Mouse (Mus musculus): Measurements from ENCODE around the gene Pax7. TPM values are rescaled to one million over a fixed set of nuclear protein-coding genes. Genes with fewer than 3 reads are reported as not detected.

Gene Pax7
- total RNA-seq, 2 experiments from 2014 or later, result 0.11 to 0.40 TPM

DNA sequence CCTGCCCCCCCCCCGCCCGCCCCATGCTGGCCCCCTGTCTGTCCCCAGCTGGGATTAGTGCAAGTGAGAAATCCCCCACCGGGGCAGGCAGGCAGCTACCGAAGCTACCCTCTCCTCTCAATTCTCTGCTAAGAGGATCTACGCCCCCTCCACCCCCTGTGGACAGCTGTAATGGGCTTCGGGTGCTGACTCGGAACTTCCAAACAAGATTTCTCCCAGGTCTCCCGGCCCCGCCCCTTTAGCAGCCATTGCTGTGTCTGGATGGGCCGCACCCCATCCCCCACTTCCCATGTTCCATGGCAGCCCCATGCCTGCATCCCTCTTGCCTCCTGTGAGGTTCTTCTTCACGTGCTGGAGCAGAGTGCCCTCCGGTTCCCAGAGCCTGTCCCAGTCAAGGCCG lies 76.4 kb downstream of the Pax7 start:
- DNase-seq (ENCODE audit: low spot score in 2 of 2), result no peak

GRCm38 (mm10) chr4:139754148-139754710 lies 79.1 kb downstream of the Pax7 start:
- DNase-seq (ENCODE audit: low spot score in 2 of 2), result no peak

DNA sequence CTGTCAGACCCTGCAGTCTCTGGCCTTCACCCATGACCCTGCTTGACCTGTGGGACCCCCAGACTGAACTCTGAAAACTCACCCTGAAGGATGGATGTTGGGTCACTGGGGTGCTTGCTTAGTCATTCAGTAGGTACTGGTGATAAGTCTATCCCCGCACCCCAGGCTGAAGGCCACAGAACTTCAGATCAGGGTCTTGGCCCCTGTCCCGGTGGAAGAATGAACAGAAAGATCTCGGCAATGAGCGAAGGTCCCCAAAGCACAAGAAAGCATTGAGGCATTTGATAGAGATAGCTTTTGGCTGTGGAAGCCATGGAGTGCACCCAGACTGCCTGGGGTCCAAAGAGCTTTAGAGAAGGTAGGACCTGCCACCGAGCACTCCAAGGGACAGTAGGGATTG lies 82.4 kb downstream of the Pax7 start:
- DNase-seq (ENCODE audit: low spot score in 2 of 2), result no peak

DNA sequence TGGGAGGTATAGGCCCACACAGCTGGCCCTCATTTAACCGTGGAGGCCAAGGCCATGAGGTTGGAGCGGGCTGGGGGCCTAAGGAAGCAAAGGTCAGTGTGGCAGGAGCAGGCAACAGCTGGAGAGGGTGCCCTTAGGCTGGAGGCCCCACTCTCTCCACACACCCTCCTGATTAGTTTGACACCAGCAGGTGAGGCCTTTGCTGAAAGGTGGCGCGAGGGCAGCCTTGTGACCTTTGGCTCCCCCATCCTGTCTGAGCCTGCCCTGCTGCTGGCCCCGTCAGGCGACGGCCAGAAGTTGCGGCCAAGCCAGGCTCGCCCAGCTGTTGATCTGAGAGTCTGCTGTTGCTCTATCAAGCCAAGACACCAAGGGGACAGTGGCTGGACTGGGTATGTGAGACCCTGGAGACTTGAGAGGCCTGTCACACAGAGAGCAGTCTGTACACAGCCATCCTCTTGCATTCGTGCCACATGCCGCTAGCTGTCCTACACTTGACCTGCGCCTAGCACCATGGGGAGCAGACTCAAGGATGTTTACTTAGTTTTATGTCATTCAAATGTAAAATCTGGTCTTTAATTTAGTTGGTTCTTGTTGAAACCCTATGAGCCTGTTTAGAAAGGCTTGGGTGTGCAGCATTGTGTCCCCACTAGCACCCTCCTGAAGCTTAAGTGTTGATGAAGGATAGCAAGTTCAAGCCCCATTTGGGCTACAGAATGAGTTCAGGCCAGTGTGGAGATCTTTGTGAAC lies 86.0 kb downstream of the Pax7 start:
- DNase-seq (ENCODE audit: low spot score in 2 of 2), result no peak

DNA sequence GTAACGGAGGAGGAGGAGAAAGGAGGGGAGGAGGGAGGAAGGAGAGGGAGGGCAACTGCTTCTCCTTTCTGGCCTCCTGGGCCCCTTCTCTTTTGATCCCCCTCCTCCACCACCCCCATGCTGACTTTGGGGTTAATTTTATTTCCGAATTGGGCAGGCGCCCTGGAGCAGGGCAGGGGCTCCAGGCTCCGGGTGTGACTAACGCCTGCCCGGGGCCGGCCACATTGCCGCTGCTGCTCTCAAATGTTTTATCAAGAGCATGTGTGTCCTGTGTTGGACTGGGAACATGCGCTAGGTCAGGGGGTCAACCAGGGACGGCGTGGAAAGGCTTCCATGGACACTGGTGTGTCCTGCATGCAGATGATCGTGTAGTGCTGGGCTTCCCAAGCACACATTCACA lies 87.2 kb downstream of the Pax7 start:
- DNase-seq (ENCODE audit: low spot score in 2 of 2), result no peak

- no peak for DNase-seq (ENCODE audit: low spot score in 2 of 2)
These were observed 88.4 kb downstream of the Pax7 start for GRCm38 (mm10) chr4:139744765-139745395.

- DNase-seq (ENCODE audit: low spot score in 2 of 2), result no peak
These were observed 89.7 kb downstream of the Pax7 start for GRCm38 (mm10) chr4:139743626-139744025.

GRCm38 (mm10) chr4:139737035-139737434 lies 96.3 kb downstream of the Pax7 start:
- no peak for DNase-seq (ENCODE audit: low spot score in 2 of 2)

DNA sequence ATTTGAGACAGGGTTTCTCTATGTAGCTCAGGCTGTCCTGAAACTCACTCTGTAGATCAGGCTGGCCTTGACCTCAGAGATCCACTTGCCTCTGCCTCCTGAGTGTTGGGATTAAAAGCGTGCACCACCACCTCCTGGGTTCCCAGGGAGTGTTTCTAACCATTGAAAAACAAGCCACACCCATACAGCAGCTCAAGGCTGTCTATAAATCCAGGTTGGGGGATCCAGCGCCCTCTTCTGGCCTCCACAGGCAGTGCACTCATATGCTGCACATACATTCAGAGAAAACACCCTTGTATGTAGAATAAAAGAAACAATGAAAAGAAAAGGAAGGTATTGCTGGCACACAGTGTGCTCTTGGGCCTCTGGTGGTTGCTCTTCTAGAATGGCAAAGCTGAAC lies 106.2 kb downstream of the Pax7 start:
- no peak for DNase-seq (ENCODE audit: low spot score in 2 of 2)

DNA sequence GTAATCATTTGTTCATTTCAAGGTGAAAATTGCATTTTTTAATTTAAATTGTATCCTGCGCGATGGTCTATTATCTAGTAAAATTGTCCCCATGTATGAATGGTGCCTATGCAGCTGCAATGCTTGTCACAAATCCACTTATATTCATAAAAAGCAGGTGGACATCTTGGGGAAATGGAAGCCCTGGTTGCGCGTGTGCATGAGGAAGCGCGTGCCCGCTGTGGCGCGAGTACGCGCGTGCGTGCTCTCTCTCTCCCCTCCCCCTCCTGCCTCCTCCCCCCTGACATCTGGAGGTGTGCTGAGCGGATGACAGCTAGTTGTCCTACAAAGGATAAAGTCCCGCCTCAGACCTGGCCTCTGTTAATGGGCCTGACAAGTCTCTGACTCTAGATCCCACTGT lies 107.9 kb downstream of the Pax7 start:
- DNase-seq (ENCODE audit: low spot score in 2 of 2), result no peak

GRCm38 (mm10) chr4:139724296-139724695 lies 109.0 kb downstream of the Pax7 start:
- DNase-seq (ENCODE audit: low spot score in 2 of 2), result no peak

- DNase-seq (ENCODE audit: low spot score in 2 of 2), result no peak
These were observed 114.3 kb downstream of the Pax7 start for GRCm38 (mm10) chr4:139718978-139719377.

GRCm38 (mm10) chr4:139716477-139717169 lies 116.7 kb downstream of the Pax7 start:
- peak in 1 of 2 experiments; percentile 32 for DNase-seq (ENCODE audit: low spot score in 2 of 2)

DNA sequence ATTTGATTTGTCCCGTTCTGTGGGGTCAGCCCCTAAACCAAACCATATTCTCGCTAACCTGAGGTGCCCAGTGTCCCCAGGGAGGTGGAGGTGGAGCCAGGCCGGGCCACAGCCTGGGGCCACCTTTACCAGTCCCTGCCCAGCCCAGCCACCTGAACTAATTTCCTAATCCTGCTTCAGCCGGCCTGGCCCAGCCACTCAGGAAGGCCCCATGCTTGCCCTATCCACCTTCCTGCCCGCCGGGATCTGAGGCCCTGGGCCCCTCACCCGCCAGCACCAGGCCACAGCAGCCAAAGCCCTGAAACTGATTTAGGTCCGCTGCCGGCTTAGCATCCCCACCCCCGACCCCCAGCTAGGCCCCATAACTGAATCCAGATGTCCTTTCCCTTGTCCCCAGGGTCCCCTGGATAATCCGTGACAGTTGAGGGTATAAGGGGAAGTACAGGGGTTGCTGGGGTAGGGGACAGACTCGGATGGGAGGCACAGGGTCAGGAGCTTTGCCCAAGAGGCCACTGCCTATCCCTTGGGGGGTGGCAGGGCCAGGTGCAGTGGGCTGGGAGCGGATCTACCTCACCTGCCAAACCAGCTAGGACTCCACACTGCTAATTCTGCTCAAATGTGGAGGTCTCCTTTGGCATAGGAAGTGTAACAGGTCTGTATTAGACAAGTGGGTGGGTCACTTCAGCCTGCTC lies 117.9 kb downstream of the Pax7 start:
- no peak for DNase-seq (ENCODE audit: low spot score in 2 of 2)

DNA sequence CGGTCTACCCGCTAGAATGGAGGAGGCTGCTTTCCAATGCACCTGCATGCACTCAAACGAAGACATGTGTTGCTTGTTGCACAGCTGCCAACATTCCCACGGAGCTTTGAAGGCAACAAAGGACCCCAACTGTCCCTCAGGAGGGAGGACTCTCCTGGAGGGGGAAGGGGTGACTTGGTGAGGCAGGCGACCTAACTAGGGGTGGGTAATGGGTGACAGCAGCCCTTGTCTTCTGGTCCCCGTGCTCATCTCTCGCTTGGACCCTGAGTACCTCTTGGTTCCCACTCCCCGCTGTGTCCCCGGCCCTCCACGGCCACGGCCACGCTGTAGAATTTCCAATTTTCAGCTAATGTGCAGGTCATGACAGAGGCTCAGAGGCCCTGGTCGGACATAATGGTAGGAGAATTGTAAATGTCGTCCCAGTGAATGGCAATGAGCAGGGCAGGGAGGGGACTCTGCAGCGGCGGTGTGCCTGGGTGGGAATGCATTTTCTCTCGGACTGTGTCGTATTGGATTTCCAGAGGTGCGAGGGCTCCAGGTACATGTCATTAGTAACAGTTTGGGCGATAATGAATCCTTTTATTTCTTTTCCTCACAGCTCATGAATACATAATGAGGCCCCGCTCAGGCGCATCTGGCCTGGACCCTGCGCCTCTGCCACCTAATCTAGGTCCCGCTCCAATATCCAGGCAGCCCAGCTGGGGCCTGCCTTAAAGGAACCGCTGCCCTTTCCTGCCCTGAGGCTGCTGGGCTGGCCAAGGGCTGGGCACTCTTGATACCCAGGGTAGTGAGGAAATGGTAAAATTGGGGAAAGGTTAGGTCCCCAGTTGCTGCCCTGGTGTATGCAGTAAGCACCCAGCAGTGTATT lies 122.6 kb downstream of the Pax7 start:
- no peak for DNase-seq (ENCODE audit: low spot score in 2 of 2)

- DNase-seq (ENCODE audit: low spot score in 2 of 2), result no peak
These were observed 127.3 kb downstream of the Pax7 start for GRCm38 (mm10) chr4:139705986-139706385.

DNA sequence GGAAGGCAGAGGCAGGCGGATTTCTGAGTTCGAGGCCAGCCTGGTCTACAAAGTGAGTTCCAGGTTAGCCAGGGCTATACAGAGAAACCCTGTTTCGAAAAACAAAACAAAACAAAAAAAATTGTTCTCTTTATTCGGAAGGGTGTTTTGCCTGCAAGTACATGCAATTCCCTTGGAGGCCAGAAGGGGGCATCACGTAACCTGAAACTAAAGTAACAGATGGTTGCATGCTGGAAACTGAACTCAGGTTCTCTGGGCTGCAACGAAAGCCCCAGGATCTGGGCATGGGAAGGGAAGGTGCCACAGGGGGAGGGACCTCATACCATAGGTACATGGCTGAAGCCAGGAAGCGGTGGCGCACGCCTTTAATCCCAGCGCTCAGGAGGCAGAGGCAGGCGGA lies 129.9 kb downstream of the Pax7 start:
- DNase-seq (ENCODE audit: low spot score in 2 of 2), result no peak

GRCm38 (mm10) chr4:139702914-139703313 lies 130.4 kb downstream of the Pax7 start:
- no peak for DNase-seq (ENCODE audit: low spot score in 2 of 2)

- DNase-seq (ENCODE audit: low spot score in 2 of 2), result no peak
These were observed 134.7 kb downstream of the Pax7 start for GRCm38 (mm10) chr4:139698602-139699001.

DNA sequence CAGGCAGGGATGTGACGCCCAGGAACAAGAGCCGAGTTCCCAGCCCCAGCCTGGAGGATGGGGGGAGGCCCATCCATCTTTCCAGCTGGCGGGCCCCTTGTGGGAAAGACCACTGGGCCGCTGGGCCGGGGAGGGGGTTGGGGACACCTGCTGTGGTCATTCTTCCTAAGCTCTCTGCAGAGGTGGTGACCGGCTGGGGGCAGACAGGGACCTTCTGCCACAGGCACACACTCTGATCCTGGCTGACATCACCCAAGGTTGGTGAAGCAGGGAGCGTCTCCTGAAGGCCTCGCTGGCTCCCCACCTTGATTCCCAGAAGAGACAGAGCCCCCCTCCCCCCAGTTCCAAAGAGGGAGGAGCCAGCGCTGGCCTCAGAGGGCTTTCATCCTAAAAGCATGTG lies 135.6 kb downstream of the Pax7 start:
- DNase-seq (ENCODE audit: low spot score in 2 of 2), result no peak
